ENCODE assay signal across 17 mouse cellular contexts in the genomic region with DNA sequence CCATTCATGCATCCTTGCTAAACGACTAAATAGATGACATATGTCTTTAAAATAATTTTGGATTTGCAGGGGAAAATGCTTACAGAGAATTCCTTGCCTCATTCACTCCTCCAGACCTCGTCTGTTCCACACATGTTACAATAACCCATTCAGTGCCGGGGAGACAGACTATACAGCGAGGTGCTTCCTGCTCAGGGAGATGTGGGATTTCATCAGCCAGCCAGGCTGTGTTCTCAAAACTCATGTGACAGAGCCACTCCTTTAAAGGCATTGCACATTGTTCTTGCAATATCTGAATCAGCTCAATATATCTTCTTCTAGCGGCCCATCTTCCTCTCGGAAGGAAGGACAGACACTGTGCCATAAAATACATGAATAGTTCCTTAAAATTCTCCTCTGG.
A peak's percentile ranks its signal among the peaks of the same experiment; 100 is the strongest.
DNase-seq lines count a peak whose midpoint lies in the region; ATAC-seq and TF ChIP-seq lines count a peak whose summit lies in the region.
"Had no signal": no experiment of that assay in that cellular context is flagged by ENCODE, and none has a peak within 500 bp of the region (broad histone marks: within the 10 kb centered on the region; RNA-seq: fewer than 3 reads in every experiment).

No protein-coding gene starts in this region.

- 50% methylated on average over 6 of the region's 6 CpGs for WGBS in heart, adult 2 months
- 54% methylated on average over 6 of the region's 6 CpGs for WGBS in limb, embryonic 14.5 days

- H3K27ac ChIP-seq in heart, adult 2 months: peak overlapping the region; percentile 48
- peak overlapping the region; percentile 70 for H3K27ac ChIP-seq in bone marrow macrophage, adult 2 months (ENCODE audit: insufficient read depth, low read depth, low read length)
- H3K27ac ChIP-seq in limb, embryonic 14.5 days (replicated peaks; ENCODE audit: low read depth, low read length): peak overlapping the region; percentile 39; the same call in 1 of the 2 replicates
- H3K27ac ChIP-seq: hindbrain, embryonic 15.5 days; liver, embryonic 15.5 days had no signal

- no peak; the same call in 1 of the 2 replicates for ATAC-seq in limb, embryonic 14.5 days (ENCODE audit: low FRiP score, low read depth)
- ATAC-seq in CD4-positive, CD25-positive, alpha-beta regulatory T cell, adult 4 months: no peak
- ATAC-seq: midbrain, embryonic 16.5 days had no signal

- intact Hi-C loops in heart, adult 2 months (cut with DNase I): no loop called here
- intact Hi-C loops in heart, postnatal 14 days (cut with DNase I): loop anchor here (5.0 kb wide), 1 partner anchor 73 kb away; no protein-coding TSS in a partner anchor

- H3K4me1 ChIP-seq in heart, adult 2 months (ENCODE audit: control insufficient read depth, insufficient read depth, low read length): peaks cover 7% of the 10 kb centered on the region
- H3K4me1 ChIP-seq in bone marrow macrophage, adult 2 months (ENCODE audit: control insufficient read depth, insufficient read depth, low read length): peaks cover 67% of the 10 kb centered on the region
- H3K4me1 ChIP-seq in limb, embryonic 14.5 days (ENCODE audit: control insufficient read depth, insufficient read depth, low read length): peaks cover 9% of the 10 kb centered on the region; the same call in 1 of the 2 replicates
- H3K4me1 ChIP-seq: hindbrain, embryonic 15.5 days had no signal

- no peak for TF ChIP-seq EP300 in heart, adult 2 months (IDR thresholded peaks at IDR 0.05; ENCODE audit: insufficient read depth, low read depth, low read length)

- H3K36me3 ChIP-seq in heart, adult 2 months (ENCODE audit: control insufficient read depth, insufficient read depth, low read length): no peaks in the 10 kb centered on the region
- H3K36me3 ChIP-seq in limb, embryonic 14.5 days (ENCODE audit: control insufficient read depth, insufficient read depth, low read length): no peaks in the 10 kb centered on the region
- H3K36me3 ChIP-seq: hindbrain, embryonic 15.5 days; liver, embryonic 15.5 days had no signal

- DNase-seq in heart, adult 2 months: no peak
- no peak for DNase-seq in heart, postnatal 14 days
- peak; percentile 11 for DNase-seq in 3T3-L1 (ENCODE audit: low read depth, low spot score)
- DNase-seq in limb, embryonic 14.5 days (ENCODE audit: low spot score): peak; percentile 40
- no peak for DNase-seq in B cell, adult 2 months
- DNase-seq in retina, postnatal 1 day: no peak
- DNase-seq: adrenal gland, postnatal 36 days; cerebellum, postnatal 10 days; heart, postnatal 10 days; kidney, adult 2 months; right cerebral cortex, postnatal 14 days; thymus, adult 18-20 months had no signal

- TF ChIP-seq POLR2A in heart, adult 2 months (IDR thresholded peaks at IDR 0.05; ENCODE audit: insufficient read depth, low read depth, low read length): no peak
- TF ChIP-seq POLR2A in bone marrow macrophage, adult 2 months (IDR thresholded peaks at IDR 0.05; ENCODE audit: borderline replicate concordance, low read depth, low read length): no peak
- no peak for TF ChIP-seq POLR2A in limb, embryonic 14.5 days (IDR thresholded peaks at IDR 0.05; ENCODE audit: borderline replicate concordance, extremely low read depth, insufficient read depth, insufficient read length)

- no peaks in the 10 kb centered on the region for H3K9me3 ChIP-seq in limb, embryonic 14.5 days (ENCODE audit: control insufficient read depth, low read length)
- H3K9me3 ChIP-seq: hindbrain, embryonic 15.5 days; liver, embryonic 15.5 days had no signal

- TF ChIP-seq CTCF in heart, adult 2 months (IDR thresholded peaks at IDR 0.05): no peak
- no peak for TF ChIP-seq CTCF in bone marrow macrophage, adult 2 months (IDR thresholded peaks at IDR 0.05; ENCODE audit: low read depth, low read length)

- H3K4me3 ChIP-seq in heart, adult 2 months: no peak overlapping the region
- no peak overlapping the region for H3K4me3 ChIP-seq in bone marrow macrophage, adult 2 months (ENCODE audit: insufficient read depth, low read length)
- H3K4me3 ChIP-seq in limb, embryonic 14.5 days (replicated peaks; ENCODE audit: low read length): no peak overlapping the region
- H3K4me3 ChIP-seq: hindbrain, embryonic 15.5 days; liver, embryonic 15.5 days had no signal

- H3K79me2 ChIP-seq in heart, adult 2 months (replicated peaks; ENCODE audit: control insufficient read depth, insufficient read depth, low read length): no peaks in the 10 kb centered on the region

- H3K27me3 ChIP-seq in heart, adult 2 months (ENCODE audit: control insufficient read depth, insufficient read depth, low read length): no peaks in the 10 kb centered on the region
- H3K27me3 ChIP-seq in limb, embryonic 14.5 days (ENCODE audit: control insufficient read depth, insufficient read depth, low read length): no peaks in the 10 kb centered on the region
- H3K27me3 ChIP-seq: hindbrain, embryonic 15.5 days; liver, embryonic 15.5 days had no signal

- H3K9ac ChIP-seq in heart, adult 2 months (ENCODE audit: low read depth, low read length): no peak overlapping the region
- no peak overlapping the region for H3K9ac ChIP-seq in limb, embryonic 14.5 days (ENCODE audit: low read depth, low read length, severe bottlenecking)
- H3K9ac ChIP-seq: hindbrain, embryonic 15.5 days; liver, embryonic 15.5 days had no signal

- no peak overlapping the region for H3K4me2 ChIP-seq in limb, embryonic 14.5 days (replicated peaks; ENCODE audit: low read depth, low read length, severe bottlenecking)
- H3K4me2 ChIP-seq: hindbrain, embryonic 15.5 days; liver, embryonic 15.5 days had no signal

Comparison
In these comparisons a context has a peak if more than half of its experiments do, and no peak if none do; other contexts are left out.
1. DNase-seq: peak in 3T3-L1 (single experiment) and limb, embryonic 14.5 days (single experiment); none in heart, adult 2 months (0 of 2), heart, postnatal 14 days (0 of 2), B cell, adult 2 months (0 of 2) and retina, postnatal 1 day (single experiment).
2. Peak in every context shown above with its lines, with median percentiles within 50 percentile points of each other: H3K27ac ChIP-seq.